Mouse (Mus musculus): ENCODE results near the gene Ropn1.
"Not testable (repeated sequence)": the region's sequence is repeated elsewhere in the genome, so short reads cannot be mapped to it uniquely, and the experiment has no call there.

Gene Ropn1

GRCm38 (mm10) chr16:34649621-34650020 lies at the start of gene Ropn1:
Gene Ropn1, plus strand, starts transcription at chr16:34649921.
- no peak for DNase-seq (ENCODE audit: low read depth, low spot score)

GRCm38 (mm10) chr16:34601954-34602353 lies 47.8 kb upstream of the Ropn1 start:
- DNase-seq (ENCODE audit: low read depth, low spot score) = no peak

GRCm38 (mm10) chr16:34603076-34603475 lies 46.6 kb upstream of the Ropn1 start:
- no peak for DNase-seq (ENCODE audit: low read depth, low spot score)

GRCm38 (mm10) chr16:34603854-34604253 lies 45.9 kb upstream of the Ropn1 start:
- no peak for DNase-seq (ENCODE audit: low read depth, low spot score)

- DNase-seq (ENCODE audit: low read depth, low spot score) = no peak
These were observed 44.0 kb upstream of the Ropn1 start for GRCm38 (mm10) chr16:34605679-34606078.

- DNase-seq (ENCODE audit: low read depth, low spot score) = no peak
These were observed 39.6 kb upstream of the Ropn1 start for GRCm38 (mm10) chr16:34610137-34610536.

- no peak for DNase-seq (ENCODE audit: low read depth, low spot score)
These were observed 35.7 kb upstream of the Ropn1 start for GRCm38 (mm10) chr16:34614021-34614420.

GRCm38 (mm10) chr16:34627591-34627990 lies 22.1 kb upstream of the Ropn1 start:
- DNase-seq (ENCODE audit: low read depth, low spot score) = no peak

- DNase-seq (ENCODE audit: low read depth, low spot score) = peak; percentile 91
These were observed 21.3 kb upstream of the Ropn1 start for GRCm38 (mm10) chr16:34628397-34628796.

- DNase-seq (ENCODE audit: low read depth, low spot score) = no peak
These were observed 14.2 kb upstream of the Ropn1 start for GRCm38 (mm10) chr16:34635557-34635956.

- peak; percentile 77 for DNase-seq (ENCODE audit: low read depth, low spot score)
These were observed 6.0 kb upstream of the Ropn1 start for GRCm38 (mm10) chr16:34643511-34644259.

GRCm38 (mm10) chr16:34653023-34653422 lies 3.3 kb downstream of the Ropn1 start:
- DNase-seq (ENCODE audit: low read depth, low spot score) = no peak

GRCm38 (mm10) chr16:34657566-34657965 lies 7.8 kb downstream of the Ropn1 start:
- not testable (repeated sequence) for DNase-seq (ENCODE audit: low read depth, low spot score)

- DNase-seq (ENCODE audit: low read depth, low spot score) = no peak
These were observed 8.3 kb downstream of the Ropn1 start for GRCm38 (mm10) chr16:34657983-34658382.

GRCm38 (mm10) chr16:34658388-34658787 lies 8.7 kb downstream of the Ropn1 start:
- no peak for DNase-seq (ENCODE audit: low read depth, low spot score)

- no peak for DNase-seq (ENCODE audit: low read depth, low spot score)
These were observed 14.8 kb downstream of the Ropn1 start for GRCm38 (mm10) chr16:34664553-34664952.

- peak; percentile 47 for DNase-seq (ENCODE audit: low read depth, low spot score)
These were observed 17.5 kb downstream of the Ropn1 start for GRCm38 (mm10) chr16:34667031-34667726.

- no peak for DNase-seq (ENCODE audit: low read depth, low spot score)
These were observed 18.6 kb downstream of the Ropn1 start for GRCm38 (mm10) chr16:34668341-34668740.

GRCm38 (mm10) chr16:34671966-34672365 lies 22.2 kb downstream of the Ropn1 start:
- no peak for DNase-seq (ENCODE audit: low read depth, low spot score)

- DNase-seq (ENCODE audit: low read depth, low spot score) = no peak
These were observed 23.1 kb downstream of the Ropn1 start for GRCm38 (mm10) chr16:34672822-34673221.

- no peak for DNase-seq (ENCODE audit: low read depth, low spot score)
These were observed 24.6 kb downstream of the Ropn1 start for GRCm38 (mm10) chr16:34674365-34674764.

GRCm38 (mm10) chr16:34681823-34682222 lies 32.1 kb downstream of the Ropn1 start:
- DNase-seq (ENCODE audit: low read depth, low spot score) = no peak

GRCm38 (mm10) chr16:34689879-34690278 lies 40.2 kb downstream of the Ropn1 start:
- DNase-seq (ENCODE audit: low read depth, low spot score) = no peak

All from telencephalon, adult 2 months (tissue).